Mouse (Mus musculus) intestine, embryonic 15.5 days (tissue): ENCODE measurements at regions not wholly inside any gene's neighbourhood (a gene's known extent, or its start where the extent isn't known, plus 50 kb on each side); places are given as distances from the start of the nearest gene placed in this dataset.

Experiments
- ATAC-seq: fragments of 200-750 bp; cut with Nextera tagmentation; 2 replicates; pipeline ENCODE4 v1.8.0; 2017; ENCODE audit warnings: moderate TSS enrichment, moderate library complexity
- H3K27ac ChIP-seq: fragments of 300-500 bp; sonication (generic); 2 replicates; pipeline ENCODE4 v1.5.1; 2015; ENCODE audit warnings: mild to moderate bottlenecking, inconsistent platforms
- H3K27me3 ChIP-seq: fragments of 300-500 bp; sonication (generic); replicated peaks from 2 replicates; pipeline ENCODE4 v1.6.1; 2015; ENCODE audit warnings: inconsistent platforms
- H3K36me3 ChIP-seq: fragments of 300-500 bp; sonication (generic); 2 replicates; pipeline ENCODE4 v1.6.1; 2015; ENCODE audit warnings: inconsistent platforms
- H3K4me1 ChIP-seq: fragments of 300-500 bp; sonication (generic); replicated peaks from 2 replicates; pipeline ENCODE4 v1.6.1; 2015; ENCODE audit warnings: inconsistent platforms
- H3K4me2 ChIP-seq: fragments of 300-500 bp; sonication (generic); replicated peaks from 2 replicates; pipeline ENCODE4 v1.6.1; 2015; ENCODE audit warnings: mild to moderate bottlenecking, inconsistent platforms
- H3K4me3 ChIP-seq: fragments of 300-500 bp; sonication (generic); replicated peaks from 2 replicates; pipeline ENCODE4 v1.5.1; 2015; ENCODE audit warnings: inconsistent platforms
- H3K9ac ChIP-seq: fragments of 300-500 bp; sonication (generic); 2 replicates; pipeline ENCODE4 v1.6.1; 2015; ENCODE audit warnings: inconsistent platforms
- H3K9me3 ChIP-seq: fragments of 300-500 bp; sonication (generic); 2 replicates; pipeline ENCODE4 v1.6.1; 2016; ENCODE audit warnings: inconsistent platforms
- WGBS: fragments of 180-500 bp; shearing (Covaris S2); methylation state at CpG from one replicate; pipeline ENCODE4 v1.1.7; 2015; 5-methylcytosine and 5-hydroxymethylcytosine counted together

DNA sequence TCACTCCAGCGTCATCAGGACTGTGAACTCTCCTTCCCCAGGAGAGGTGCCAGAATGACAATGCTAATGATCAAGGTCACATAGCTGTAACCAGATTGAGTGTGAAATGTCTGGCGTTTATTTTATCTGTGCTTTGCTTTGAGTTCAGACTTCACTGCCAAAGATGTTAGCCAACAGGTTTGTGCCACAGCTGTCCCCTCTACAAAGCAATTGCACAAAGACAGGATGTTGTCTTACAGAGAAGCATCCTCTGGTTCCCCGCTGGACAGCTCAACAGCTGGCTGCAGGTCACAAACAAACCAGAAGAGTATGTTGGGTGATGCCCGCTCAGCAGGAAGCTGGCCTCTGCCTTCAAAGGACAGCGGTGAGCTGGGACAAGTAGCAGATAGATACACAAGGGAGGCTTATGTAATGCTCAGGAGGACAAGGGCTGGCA is 169.5 kb downstream of the Fam43a start:
- no peaks in the 10 kb centered on the region for H3K27me3 ChIP-seq

DNA sequence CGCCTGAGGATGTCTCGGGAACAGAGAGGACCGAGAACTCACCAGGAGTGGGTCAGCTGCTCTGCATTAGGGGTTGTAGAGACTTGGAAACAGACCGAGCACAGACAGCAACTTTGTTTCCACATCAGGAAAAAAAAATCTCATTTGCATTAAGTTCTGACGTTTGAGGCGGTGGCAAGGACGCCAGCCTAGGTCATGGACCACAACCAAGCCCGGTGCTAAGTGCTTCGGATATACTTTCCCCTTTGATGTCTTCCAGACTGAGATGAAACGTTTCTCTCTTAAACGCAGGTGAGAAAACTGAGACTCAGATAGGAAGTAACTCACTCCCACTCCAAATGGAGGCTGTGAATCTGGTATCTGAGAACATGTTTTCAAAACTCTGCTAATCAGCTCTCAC is 169.9 kb downstream of the Fam43a start:
- Histone ChIP-seq H3K36me3 (no peaks in the 10 kb centered on the region), H3K9me3 (no peaks in the 10 kb centered on the region), H3K27ac (no peak overlapping the region), H3K9ac (no peak overlapping the region), H3K4me3 (no peak overlapping the region), H3K4me2 (no peak overlapping the region), H3K27me3 (no peaks in the 10 kb centered on the region), H3K4me1 (peaks cover 3% of the 10 kb centered on the region; the same call in 1 of the 2 replicates)
- no peak for ATAC-seq
- 31% methylated on average over 11 of the region's 11 CpGs for WGBS

More for the DNA sequence above, 169.5 kb downstream of the Fam43a start:
- no peak overlapping the region for H3K4me3 ChIP-seq
- no peak overlapping the region for H3K9ac ChIP-seq
- peaks cover 3% of the 10 kb centered on the region; the same call in 1 of the 2 replicates for H3K4me1 ChIP-seq
- 32% methylated on average over 5 of the region's 5 CpGs for WGBS
- ATAC-seq = no peak
- no peaks in the 10 kb centered on the region for H3K9me3 ChIP-seq
- no peak overlapping the region for H3K4me2 ChIP-seq
- H3K27ac ChIP-seq = no peak overlapping the region
- no peaks in the 10 kb centered on the region for H3K36me3 ChIP-seq

DNA sequence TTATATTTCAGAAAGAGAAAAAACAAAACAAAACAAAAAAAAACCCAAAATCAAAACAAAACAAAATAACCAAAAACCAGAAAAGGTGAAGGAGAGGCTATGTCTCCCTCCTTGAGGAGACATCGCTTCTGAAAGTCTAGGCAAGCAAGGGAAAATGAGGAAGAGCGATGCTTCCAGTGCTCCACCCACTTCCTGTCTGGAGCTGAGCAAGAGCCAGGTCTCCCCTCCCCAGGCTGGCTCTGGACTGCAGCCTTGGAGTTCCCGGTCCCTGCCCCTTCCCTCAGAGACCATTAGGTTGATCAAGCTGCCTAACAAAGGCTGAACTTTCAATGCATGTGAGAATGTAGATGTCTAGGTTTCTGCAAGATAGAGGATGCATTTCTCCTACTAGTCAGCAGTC is 173.3 kb downstream of the Fam43a start:
- no peak overlapping the region for H3K27ac ChIP-seq
- H3K9me3 ChIP-seq = no peaks in the 10 kb centered on the region
- H3K4me3 ChIP-seq = no peak overlapping the region
- H3K4me1 ChIP-seq = peaks cover 18% of the 10 kb centered on the region
- no peak overlapping the region for H3K9ac ChIP-seq
- WGBS = 41% methylated on average over 3 of the region's 3 CpGs
- ATAC-seq = no peak
- H3K27me3 ChIP-seq = no peaks in the 10 kb centered on the region
- no peak overlapping the region for H3K4me2 ChIP-seq
- no peaks in the 10 kb centered on the region for H3K36me3 ChIP-seq

DNA sequence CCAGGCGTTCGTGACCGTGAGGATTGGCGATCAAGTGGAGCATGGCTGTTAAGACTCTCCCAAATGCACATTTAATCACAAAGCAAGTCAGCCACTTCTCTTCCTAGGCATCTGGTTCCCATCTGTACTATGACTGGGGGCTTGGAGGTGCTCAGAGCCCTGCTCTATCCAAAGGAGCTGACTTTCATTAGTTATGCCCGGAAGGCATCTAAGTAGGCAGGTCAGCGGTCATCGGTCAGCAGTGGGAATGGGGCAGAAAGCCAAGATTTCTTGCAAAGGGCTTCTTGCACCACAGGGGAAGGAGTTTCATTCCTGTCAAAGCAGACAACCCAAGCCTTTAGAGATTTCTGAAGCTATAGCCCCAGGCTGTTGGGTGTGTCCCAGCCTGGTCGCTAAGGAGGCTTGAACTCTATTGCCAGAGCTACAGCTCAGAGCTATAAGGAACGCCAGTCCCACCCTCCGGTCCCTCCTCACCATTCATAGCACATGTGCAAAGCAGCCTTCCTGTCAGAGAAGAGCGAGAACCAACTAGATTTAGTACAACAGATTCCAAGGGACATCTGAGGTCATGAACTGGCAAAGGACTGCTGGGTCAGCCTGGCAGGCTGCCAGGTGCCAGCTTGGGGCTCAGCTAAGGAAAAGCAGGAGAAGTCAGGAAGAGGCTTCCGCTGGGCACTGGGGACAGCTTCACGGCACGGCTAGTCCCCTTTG is 175.6 kb downstream of the Fam43a start:
- no peak overlapping the region for H3K9ac ChIP-seq
- ATAC-seq = peak; percentile 64
- WGBS = 53% methylated on average over 14 of the region's 14 CpGs
- no peaks in the 10 kb centered on the region for H3K36me3 ChIP-seq
- H3K4me3 ChIP-seq = no peak overlapping the region
- no peak overlapping the region for H3K27ac ChIP-seq
- H3K4me2 ChIP-seq = peak overlapping the region; percentile 48
- no peaks in the 10 kb centered on the region for H3K27me3 ChIP-seq
- H3K9me3 ChIP-seq = no peaks in the 10 kb centered on the region
- peaks cover 15% of the 10 kb centered on the region for H3K4me1 ChIP-seq

DNA sequence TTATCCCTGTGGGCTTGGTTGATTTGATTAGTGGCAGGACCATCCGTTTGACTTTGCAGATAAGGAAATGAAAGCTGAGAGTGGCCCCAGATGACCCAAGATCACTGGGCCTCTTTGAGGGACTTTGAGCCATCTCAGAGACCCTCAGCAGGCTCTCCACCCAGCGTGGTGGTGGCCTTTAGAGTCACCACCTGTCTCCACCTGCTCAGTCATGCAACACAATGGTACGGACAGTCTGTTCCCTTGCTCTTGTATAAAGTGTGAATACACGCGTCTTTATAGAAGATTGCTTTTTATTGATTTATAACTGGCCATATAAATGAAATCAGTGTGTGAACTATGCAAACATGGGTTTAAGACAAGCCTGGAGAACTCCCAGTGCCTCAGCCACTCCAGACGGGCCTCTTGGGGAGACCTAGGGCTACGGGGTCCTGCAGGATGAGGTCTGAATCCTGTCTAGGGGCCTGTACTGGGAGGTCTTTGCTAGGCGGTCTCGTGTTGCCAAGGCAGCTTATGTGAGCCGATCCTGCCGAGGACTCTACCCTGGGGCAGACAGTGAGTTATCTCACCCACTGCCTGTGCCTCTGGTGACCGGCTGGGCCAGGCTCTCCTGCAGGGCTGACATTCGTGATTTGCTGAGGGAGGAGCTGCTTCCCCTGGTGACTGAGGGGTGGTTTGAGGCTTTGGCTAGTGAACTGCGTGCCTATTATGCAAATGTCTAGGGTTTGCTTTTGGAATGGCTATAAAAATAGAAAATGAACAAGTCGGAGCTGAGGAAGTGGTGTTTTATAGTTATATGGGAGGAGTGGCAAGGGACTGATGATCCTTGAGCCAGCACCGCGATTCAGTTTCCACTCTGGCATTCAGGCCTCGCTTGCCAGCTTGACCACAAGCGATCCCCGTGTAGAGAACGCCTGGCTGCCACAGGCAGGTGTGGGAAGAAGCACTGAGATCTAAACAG is 176.5 kb downstream of the Fam43a start:
- WGBS = 38% methylated on average over 21 of the region's 21 CpGs
- peak overlapping the region; percentile 48 for H3K4me2 ChIP-seq
- ATAC-seq = peak; percentile 78
- no peaks in the 10 kb centered on the region for H3K36me3 ChIP-seq
- H3K9me3 ChIP-seq = no peaks in the 10 kb centered on the region
- H3K27ac ChIP-seq = no peak overlapping the region
- peaks cover 15% of the 10 kb centered on the region for H3K4me1 ChIP-seq
- no peak overlapping the region for H3K4me3 ChIP-seq
- no peak overlapping the region for H3K9ac ChIP-seq
- no peaks in the 10 kb centered on the region for H3K27me3 ChIP-seq

DNA sequence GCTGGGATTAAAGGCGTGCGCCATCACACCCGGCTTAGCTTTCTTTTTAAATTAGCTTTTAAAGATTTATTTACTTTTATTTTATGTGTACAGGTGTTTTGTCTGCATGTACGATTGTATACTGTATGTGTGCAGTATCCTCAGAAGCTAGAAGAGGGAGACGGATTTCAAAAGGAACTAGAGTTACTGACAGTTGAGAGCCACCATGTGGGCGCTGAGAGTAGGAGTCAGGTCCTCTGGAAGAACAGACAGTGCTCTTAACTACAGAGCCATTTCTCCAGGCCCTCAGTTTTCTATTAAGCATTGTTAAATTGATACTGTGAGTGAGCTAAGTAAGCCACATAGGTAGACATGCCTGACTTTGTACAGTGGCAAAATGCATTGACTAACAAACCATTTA is 177.9 kb downstream of the Fam43a start:
- no peak overlapping the region for H3K4me3 ChIP-seq
- ATAC-seq = no peak
- no peak overlapping the region for H3K27ac ChIP-seq
- H3K36me3 ChIP-seq = no peaks in the 10 kb centered on the region
- H3K4me2 ChIP-seq = no peak overlapping the region
- 84% methylated on average over 6 of the region's 6 CpGs for WGBS
- peaks cover 15% of the 10 kb centered on the region for H3K4me1 ChIP-seq
- H3K9me3 ChIP-seq = no peaks in the 10 kb centered on the region
- no peaks in the 10 kb centered on the region for H3K27me3 ChIP-seq
- no peak overlapping the region for H3K9ac ChIP-seq

DNA sequence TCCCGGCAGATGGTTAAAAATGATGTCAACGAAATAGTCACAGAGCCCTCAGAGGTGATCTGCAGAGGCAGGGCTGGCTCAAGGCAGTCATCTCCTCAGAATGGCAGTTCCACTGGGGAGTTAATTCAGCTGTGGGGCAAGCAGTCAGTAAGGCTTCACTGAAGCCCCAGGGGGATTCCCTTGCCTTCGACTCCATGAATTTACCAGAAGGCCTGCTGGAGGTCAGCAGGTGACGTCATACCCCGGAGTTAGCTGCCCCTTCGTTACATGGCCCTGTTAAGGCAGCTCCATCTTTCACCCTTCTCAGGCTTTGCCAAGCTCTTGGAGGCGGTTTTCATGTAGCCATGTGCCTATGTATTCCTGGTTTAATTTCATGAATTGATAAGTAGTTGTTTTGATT is 178.6 kb downstream of the Fam43a start:
- 61% methylated on average over 7 of the region's 7 CpGs for WGBS
- peaks cover 15% of the 10 kb centered on the region for H3K4me1 ChIP-seq

DNA sequence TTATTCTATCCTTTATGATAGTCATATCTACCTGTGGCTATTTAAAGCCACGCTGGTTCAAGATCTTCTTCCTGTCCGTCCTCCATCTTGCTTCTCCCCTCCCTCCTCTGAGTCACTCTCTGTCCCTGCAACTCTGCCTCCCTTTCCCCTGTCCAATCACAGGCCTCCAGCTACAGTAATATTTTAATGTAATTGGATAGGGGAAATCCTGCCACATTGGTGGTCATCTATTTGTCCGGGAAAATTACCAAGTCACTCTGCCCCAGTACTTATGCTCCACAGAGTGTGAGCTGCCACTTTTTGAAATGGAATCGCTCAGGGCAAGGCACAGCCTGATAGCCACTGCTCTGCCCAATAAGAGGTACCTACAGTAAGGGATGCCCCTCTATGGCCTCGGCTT is 179.4 kb downstream of the Fam43a start:
- Histone ChIP-seq H3K4me3 (no peak overlapping the region), H3K36me3 (no peaks in the 10 kb centered on the region), H3K9me3 (no peaks in the 10 kb centered on the region), H3K27me3 (no peaks in the 10 kb centered on the region), H3K27ac (no peak overlapping the region), H3K4me2 (no peak overlapping the region), H3K4me1 (peaks cover 15% of the 10 kb centered on the region), H3K9ac (no peak overlapping the region)
- 69% methylated on average over 5 of the region's 5 CpGs for WGBS
- no peak for ATAC-seq

More for the DNA sequence above, 178.6 kb downstream of the Fam43a start:
- Histone ChIP-seq H3K4me3 (no peak overlapping the region), H3K36me3 (no peaks in the 10 kb centered on the region), H3K27me3 (no peaks in the 10 kb centered on the region), H3K27ac (no peak overlapping the region), H3K9ac (no peak overlapping the region), H3K9me3 (no peaks in the 10 kb centered on the region), H3K4me2 (no peak overlapping the region)
- no peak for ATAC-seq

DNA sequence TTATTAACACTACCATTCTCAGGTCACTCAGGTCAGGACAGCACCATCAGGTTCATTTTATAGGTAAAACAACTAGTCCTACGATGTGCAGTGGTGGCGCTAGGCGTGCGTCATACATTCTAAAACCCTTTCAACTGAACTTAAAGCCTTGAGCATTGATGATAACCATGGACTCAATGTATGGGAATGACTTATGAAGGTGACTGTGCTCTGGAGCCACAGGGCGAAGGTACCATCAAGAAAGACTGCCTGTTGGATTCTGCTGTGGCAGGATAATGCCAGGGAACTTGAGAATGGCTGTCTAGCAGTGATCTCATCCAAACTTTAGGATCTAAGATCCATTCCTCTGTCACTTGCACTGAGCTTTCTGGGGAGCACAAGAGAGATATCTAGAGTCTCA is 184.7 kb downstream of the Fam43a start:
- ATAC-seq = no peak
- no peak overlapping the region for H3K27ac ChIP-seq
- peaks cover 5% of the 10 kb centered on the region; the same call in 1 of the 2 replicates for H3K4me1 ChIP-seq
- H3K27me3 ChIP-seq = no peaks in the 10 kb centered on the region
- no peaks in the 10 kb centered on the region for H3K36me3 ChIP-seq
- no peak overlapping the region for H3K4me2 ChIP-seq
- H3K4me3 ChIP-seq = no peak overlapping the region
- 94% methylated on average over 5 of the region's 5 CpGs for WGBS
- H3K9ac ChIP-seq = no peak overlapping the region
- H3K9me3 ChIP-seq = no peaks in the 10 kb centered on the region

DNA sequence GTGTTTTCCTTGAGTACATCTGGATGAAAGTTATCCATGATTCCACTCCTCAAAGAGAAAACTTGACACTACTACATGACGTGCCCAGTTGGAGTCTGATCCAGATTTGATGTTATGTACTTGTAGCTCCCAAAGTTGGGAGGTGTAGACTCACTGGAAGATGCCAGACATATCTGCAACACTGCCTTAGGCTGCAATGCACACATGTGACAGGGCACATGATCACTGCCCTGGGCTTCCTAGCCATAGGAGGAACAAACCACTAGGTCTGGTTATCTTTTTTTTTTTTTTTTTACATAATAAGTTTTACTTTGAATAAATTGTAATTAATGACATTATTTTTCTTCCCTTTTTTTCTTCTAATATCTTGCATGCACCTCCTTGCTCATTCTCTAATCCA is 185.4 kb downstream of the Fam43a start:
- no peak overlapping the region for H3K27ac ChIP-seq
- H3K36me3 ChIP-seq = no peaks in the 10 kb centered on the region
- no peak overlapping the region for H3K4me3 ChIP-seq
- no peak for ATAC-seq
- peaks cover 11% of the 10 kb centered on the region for H3K4me1 ChIP-seq
- 86% methylated on average over 1 of the region's 1 CpGs for WGBS
- H3K9me3 ChIP-seq = no peaks in the 10 kb centered on the region
- no peak overlapping the region for H3K4me2 ChIP-seq
- H3K27me3 ChIP-seq = no peaks in the 10 kb centered on the region
- H3K9ac ChIP-seq = no peak overlapping the region

DNA sequence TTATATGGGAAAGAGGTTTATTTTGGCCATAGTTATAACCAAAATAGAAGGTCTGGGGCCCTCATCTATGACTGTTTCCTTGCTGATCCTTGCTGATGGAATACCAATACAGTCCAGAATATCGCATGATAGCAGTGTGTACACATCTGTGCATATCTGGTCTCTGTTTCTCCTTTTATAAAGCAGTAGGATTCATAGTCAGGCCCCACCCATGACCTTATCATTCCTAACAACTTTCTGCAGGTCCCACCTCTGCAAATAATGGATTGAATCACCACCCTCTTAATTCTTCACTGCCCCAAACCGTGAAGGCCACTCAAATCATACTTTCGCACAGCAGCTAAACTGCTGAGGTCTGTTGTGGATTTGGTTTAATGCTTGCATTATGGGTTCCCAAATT is 186.5 kb downstream of the Fam43a start:
- WGBS = 76% methylated on average over 3 of the region's 3 CpGs
- no peak for ATAC-seq
- H3K27ac ChIP-seq = no peak overlapping the region

DNA sequence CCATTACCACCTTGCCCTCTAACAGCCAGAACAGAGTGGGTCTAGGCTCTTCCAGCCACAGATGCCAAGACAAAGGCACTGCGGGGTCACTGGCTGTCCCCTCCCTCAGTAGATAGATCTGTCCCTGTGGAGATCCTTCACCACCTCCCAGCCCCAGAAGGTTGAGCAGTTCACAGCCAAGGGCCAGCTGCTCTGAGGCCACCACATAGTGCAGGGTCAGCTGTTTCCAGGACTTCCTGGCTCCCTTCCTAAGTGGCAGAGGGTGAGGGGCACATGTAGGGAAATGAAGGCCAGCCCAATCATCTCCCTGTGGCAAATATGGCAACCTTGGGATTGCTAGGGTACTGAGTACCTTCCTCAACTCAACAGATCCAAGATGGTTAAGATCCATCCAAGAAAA is 187.8 kb downstream of the Fam43a start:
- H3K9me3 ChIP-seq = no peaks in the 10 kb centered on the region
- H3K4me2 ChIP-seq = no peak overlapping the region
- no peaks in the 10 kb centered on the region for H3K27me3 ChIP-seq
- H3K4me1 ChIP-seq = peaks cover 32% of the 10 kb centered on the region
- no peaks in the 10 kb centered on the region for H3K36me3 ChIP-seq
- H3K27ac ChIP-seq = no peak overlapping the region
- H3K9ac ChIP-seq = no peak overlapping the region
- H3K4me3 ChIP-seq = no peak overlapping the region
- no peak for ATAC-seq
- 83% methylated on average over 1 of the region's 1 CpGs for WGBS

More for the DNA sequence above, 186.5 kb downstream of the Fam43a start:
- Histone ChIP-seq H3K4me3 (no peak overlapping the region), H3K4me2 (no peak overlapping the region), H3K9ac (no peak overlapping the region), H3K36me3 (no peaks in the 10 kb centered on the region), H3K9me3 (no peaks in the 10 kb centered on the region), H3K4me1 (peaks cover 23% of the 10 kb centered on the region), H3K27me3 (no peaks in the 10 kb centered on the region)
